Mouse (Mus musculus) G1E (cell line): ENCODE measurements around the gene Gdpd3.

Experiments
- CTCF ChIP-seq: IDR thresholded peaks from 2 replicates; pipeline ENCODE4 v1.5.1; 2012; ENCODE audit warnings: low read depth, low read length, inconsistent platforms, mixed read lengths
- TAL1 ChIP-seq: conservative IDR thresholded peaks from 2 replicates; pipeline ENCODE4 v1.6.1; 2012; ENCODE audit warnings: low read depth, low read length, inconsistent platforms, mixed read lengths

- TF ChIP-seq CTCF (no peak), TAL1 (no peak)
These were observed 9.8 kb downstream of the Gdpd3 start for GRCm38 (mm10) chr7:126775978-126776234.
